Mouse (Mus musculus): ENCODE results near the gene Serpinf2.
"Not testable (repeated sequence)": the region's sequence is repeated elsewhere in the genome, so short reads cannot be mapped to it uniquely, and the experiment has no call there.

Serpinf2 gene

GRCm38 (mm10) chr11:75459141-75459711 lies 19.8 kb upstream of the Serpinf2 start:
- DNase-seq (ENCODE audit: low spot score in 2 of 2) = no peak

GRCm38 (mm10) chr11:75458628-75459041 lies 19.2 kb upstream of the Serpinf2 start:
- peak in 1 of 2 experiments; percentile 42 for DNase-seq (ENCODE audit: low spot score in 2 of 2)

- no peak for DNase-seq (ENCODE audit: low spot score in 2 of 2)
These were observed 18.8 kb upstream of the Serpinf2 start for GRCm38 (mm10) chr11:75458169-75458568.

- DNase-seq (ENCODE audit: low spot score in 2 of 2) = no peak
These were observed 17.1 kb upstream of the Serpinf2 start for GRCm38 (mm10) chr11:75456440-75456871.

GRCm38 (mm10) chr11:75455971-75456370 lies 16.6 kb upstream of the Serpinf2 start:
- DNase-seq (ENCODE audit: low spot score in 2 of 2) = not testable (repeated sequence)

- no peak for DNase-seq (ENCODE audit: low spot score in 2 of 2)
These were observed 15.8 kb upstream of the Serpinf2 start for GRCm38 (mm10) chr11:75455041-75455736.

GRCm38 (mm10) chr11:75453991-75454930 lies 14.9 kb upstream of the Serpinf2 start, which contains the start of gene Wdr81:
Wdr81 (minus strand) TSS chr11:75454717.
- DNase-seq (ENCODE audit: low spot score in 2 of 2) = peak; percentile 82 to 88

GRCm38 (mm10) chr11:75452812-75453557 lies 13.6 kb upstream of the Serpinf2 start:
- DNase-seq (ENCODE audit: low spot score in 2 of 2) = no peak

- DNase-seq (ENCODE audit: low spot score in 2 of 2) = no peak
These were observed 12.7 kb upstream of the Serpinf2 start for GRCm38 (mm10) chr11:75452081-75452480.

GRCm38 (mm10) chr11:75450936-75451335 lies 11.5 kb upstream of the Serpinf2 start:
- no peak for DNase-seq (ENCODE audit: low spot score in 2 of 2)

GRCm38 (mm10) chr11:75450304-75450908 lies 11.0 kb upstream of the Serpinf2 start:
- DNase-seq (ENCODE audit: low spot score in 2 of 2) = no peak

- DNase-seq (ENCODE audit: low spot score in 2 of 2) = no peak
These were observed 10.3 kb upstream of the Serpinf2 start for GRCm38 (mm10) chr11:75449695-75450094.

GRCm38 (mm10) chr11:75448575-75448974 lies 9.2 kb upstream of the Serpinf2 start:
- DNase-seq (ENCODE audit: low spot score in 2 of 2) = no peak

- DNase-seq (ENCODE audit: low spot score in 2 of 2) = no peak
These were observed 4.3 kb upstream of the Serpinf2 start for GRCm38 (mm10) chr11:75443711-75444110.

GRCm38 (mm10) chr11:75441601-75442000 lies 2.2 kb upstream of the Serpinf2 start:
- DNase-seq (ENCODE audit: low spot score in 2 of 2) = no peak

- no peak for DNase-seq (ENCODE audit: low spot score in 2 of 2)
These were observed 1.6 kb upstream of the Serpinf2 start for GRCm38 (mm10) chr11:75441034-75441433.

- no peak for DNase-seq (ENCODE audit: low spot score in 2 of 2)
These were observed 560 bp upstream of the Serpinf2 start for GRCm38 (mm10) chr11:75439951-75440350.

- DNase-seq (ENCODE audit: low spot score in 2 of 2) = no peak
These were observed 587 bp downstream of the Serpinf2 start for GRCm38 (mm10) chr11:75438804-75439203.

- DNase-seq (ENCODE audit: low spot score in 2 of 2) = no peak
These were observed 1.2 kb downstream of the Serpinf2 start for GRCm38 (mm10) chr11:75438194-75438593.

- no peak for DNase-seq (ENCODE audit: low spot score in 2 of 2)
These were observed 5.3 kb downstream of the Serpinf2 start for GRCm38 (mm10) chr11:75434138-75434537.

GRCm38 (mm10) chr11:75431307-75431706 lies 8.1 kb downstream of the Serpinf2 start:
- no peak for DNase-seq (ENCODE audit: low spot score in 2 of 2)
